Mouse (Mus musculus) heart, postnatal 4 days (tissue): Measurements from ENCODE around the gene Gtpbp3. TPM values are rescaled to one million over a fixed set of nuclear protein-coding genes. Genes with fewer than 3 reads are reported as not detected.

Experiments
- DNase-seq: peaks from one replicate; pipeline ENCODE4 v3.0.0; 2021
- total RNA-seq, 2 experiments: library from RNA; stranded (reverse); gene quantifications; 2 replicates each; pipeline ENCODE4 v1.2.3; 2021

Gene Gtpbp3
- 10 to 100 TPM; 17.8 to 20.1 TPM for total RNA-seq

GRCm38 (mm10) chr8:71487691-71488445 is at the start of gene Gtpbp3:
Gene Gtpbp3, plus strand, starts transcription at chr8:71488103.
- DNase-seq: peak; percentile 84

GRCm38 (mm10) chr8:71441404-71441803 is 46.5 kb upstream of the Gtpbp3 start:
- peak; percentile 68 for DNase-seq

GRCm38 (mm10) chr8:71445096-71445495 is 42.8 kb upstream of the Gtpbp3 start:
- no peak for DNase-seq

- DNase-seq: no peak
These were observed 36.6 kb upstream of the Gtpbp3 start for GRCm38 (mm10) chr8:71451337-71451736.

GRCm38 (mm10) chr8:71451777-71452176 is 36.1 kb upstream of the Gtpbp3 start:
- no peak for DNase-seq

- DNase-seq: no peak
These were observed 35.2 kb upstream of the Gtpbp3 start for GRCm38 (mm10) chr8:71452669-71453068.

- no peak for DNase-seq
These were observed 33.2 kb upstream of the Gtpbp3 start for GRCm38 (mm10) chr8:71454668-71455067.

GRCm38 (mm10) chr8:71456906-71457305 is 31.0 kb upstream of the Gtpbp3 start:
- no peak for DNase-seq

GRCm38 (mm10) chr8:71457659-71458270 is 30.1 kb upstream of the Gtpbp3 start:
- peak; percentile 4 for DNase-seq

GRCm38 (mm10) chr8:71460716-71461115 is 27.2 kb upstream of the Gtpbp3 start:
- no peak for DNase-seq

GRCm38 (mm10) chr8:71461152-71461840 is 26.6 kb upstream of the Gtpbp3 start:
- peak; percentile 12 for DNase-seq

GRCm38 (mm10) chr8:71462191-71462590 is 25.7 kb upstream of the Gtpbp3 start:
- no peak for DNase-seq

- peak; percentile 46 for DNase-seq
These were observed 25.1 kb upstream of the Gtpbp3 start for GRCm38 (mm10) chr8:71462786-71463185.

- peak; percentile 98 for DNase-seq
These were observed 24.5 kb upstream of the Gtpbp3 start, which contains the start of gene Abhd8 for GRCm38 (mm10) chr8:71463188-71464033. Gene Abhd8, minus strand, starts transcription at chr8:71463655.

- DNase-seq: peak; percentile 99
These were observed 23.1 kb upstream of the Gtpbp3 start, which contains the start of gene Mrpl34 for GRCm38 (mm10) chr8:71464513-71465500. Gene Mrpl34, plus strand, starts transcription at chr8:71464959.

- no peak for DNase-seq
These were observed 22.2 kb upstream of the Gtpbp3 start for GRCm38 (mm10) chr8:71465733-71466132.

GRCm38 (mm10) chr8:71466198-71466597 is 21.7 kb upstream of the Gtpbp3 start:
- no peak for DNase-seq

GRCm38 (mm10) chr8:71467201-71467600 is 20.7 kb upstream of the Gtpbp3 start:
- DNase-seq: no peak

- no peak for DNase-seq
These were observed 19.9 kb upstream of the Gtpbp3 start for GRCm38 (mm10) chr8:71468001-71468400.

GRCm38 (mm10) chr8:71468916-71469315 is 19.0 kb upstream of the Gtpbp3 start, which contains the start of gene Dda1:
Gene Dda1, plus strand, starts transcription at chr8:71469199.
- peak; percentile 97 for DNase-seq

- peak; percentile 64 for DNase-seq
These were observed 18.5 kb upstream of the Gtpbp3 start for GRCm38 (mm10) chr8:71469411-71469810.
